Mouse (Mus musculus) ES-Bruce4 (cell line): ENCODE measurements at regions not wholly inside any gene's neighbourhood (a gene's known extent, or its start where the extent isn't known, plus 50 kb on each side); places are given as distances from the start of the nearest gene placed in this dataset.

Experiments
- H3K27ac ChIP-seq: 2 replicates; pipeline ENCODE4 v1.5.1; 2012; ENCODE audit warnings: low read length, inconsistent platforms; ENCODE audit not compliant: insufficient read depth
- H3K27me3 ChIP-seq: 2 replicates; pipeline ENCODE4 v1.6.1; 2012; ENCODE audit warnings: mild to moderate bottlenecking, low read length, inconsistent platforms; ENCODE audit not compliant: control insufficient read depth, poor library complexity, insufficient read depth, severe bottlenecking
- H3K36me3 ChIP-seq: 2 replicates; pipeline ENCODE4 v1.6.1; 2012; ENCODE audit warnings: inconsistent platforms, mild to moderate bottlenecking, low read length, moderate library complexity; ENCODE audit not compliant: control insufficient read depth, poor library complexity, insufficient read depth, severe bottlenecking
- H3K4me1 ChIP-seq: one replicate; pipeline ENCODE4 v1.8.1; 2011; ENCODE audit warnings: low read length; ENCODE audit not compliant: control insufficient read depth, insufficient read depth
- H3K4me3 ChIP-seq: 2 replicates; pipeline ENCODE4 v1.5.1; 2011; ENCODE audit warnings: low read depth, mild to moderate bottlenecking, low read length
- H3K9ac ChIP-seq: 2 replicates; pipeline ENCODE4 v1.6.1; 2012; ENCODE audit warnings: low read depth, mild to moderate bottlenecking, inconsistent platforms; ENCODE audit not compliant: poor library complexity, severe bottlenecking
- H3K9me3 ChIP-seq: replicated peaks from 2 replicates; pipeline ENCODE4 v1.6.1; 2012; ENCODE audit warnings: mild to moderate bottlenecking, low read length, inconsistent platforms; ENCODE audit not compliant: control insufficient read depth, poor library complexity, insufficient read depth, severe bottlenecking
- CTCF ChIP-seq: IDR thresholded peaks from one replicate; pipeline ENCODE4 v1.8.1; 2011; ENCODE audit warnings: low read depth, low read length
- EP300 ChIP-seq: IDR thresholded peaks from 2 replicates; pipeline ENCODE4 v1.6.1; 2011; ENCODE audit warnings: low read depth, low read length; ENCODE audit not compliant: insufficient read depth
- POLR2A ChIP-seq: IDR thresholded peaks from one replicate; pipeline ENCODE4 v1.8.1; 2011; ENCODE audit warnings: low read length; ENCODE audit not compliant: insufficient read depth

- H3K4me3 ChIP-seq = no peak overlapping the region
- H3K9ac ChIP-seq = no peak overlapping the region
- no peaks in the 10 kb centered on the region for H3K9me3 ChIP-seq
- no peak overlapping the region for H3K27ac ChIP-seq
- no peaks in the 10 kb centered on the region for H3K27me3 ChIP-seq
- H3K4me1 ChIP-seq = no peaks in the 10 kb centered on the region
- TF ChIP-seq EP300 (no peak), CTCF (no peak), POLR2A (no peak)
- H3K36me3 ChIP-seq = no peaks in the 10 kb centered on the region
Observed at GRCm38 (mm10) chr10:67771796-67772195, 140.7 kb downstream of the Zfp365 start.

- no peaks in the 10 kb centered on the region for H3K27me3 ChIP-seq
- no peaks in the 10 kb centered on the region for H3K36me3 ChIP-seq
- no peaks in the 10 kb centered on the region for H3K9me3 ChIP-seq
- H3K9ac ChIP-seq = no peak overlapping the region
- no peak for TF ChIP-seq EP300
- peak; percentile 92 for TF ChIP-seq CTCF
- no peaks in the 10 kb centered on the region for H3K4me1 ChIP-seq
- H3K27ac ChIP-seq = no peak overlapping the region
- no peak overlapping the region for H3K4me3 ChIP-seq
Observed at GRCm38 (mm10) chr10:67766099-67766498, 146.4 kb downstream of the Zfp365 start.

GRCm38 (mm10) chr10:67760424-67760823 lies 152.0 kb downstream of the Zfp365 start:
- Histone ChIP-seq H3K27ac (no peak overlapping the region), H3K4me1 (no peaks in the 10 kb centered on the region), H3K4me3 (no peak overlapping the region), H3K9ac (no peak overlapping the region), H3K9me3 (no peaks in the 10 kb centered on the region), H3K27me3 (no peaks in the 10 kb centered on the region), H3K36me3 (no peaks in the 10 kb centered on the region)
- TF ChIP-seq CTCF (no peak), EP300 (no peak), POLR2A (no peak)

- no peaks in the 10 kb centered on the region for H3K9me3 ChIP-seq
- H3K27me3 ChIP-seq = no peaks in the 10 kb centered on the region
- H3K27ac ChIP-seq = no peak overlapping the region
Observed at GRCm38 (mm10) chr10:67748121-67748520, 164.3 kb downstream of the Zfp365 start.

GRCm38 (mm10) chr10:67747461-67747860 lies 165.0 kb downstream of the Zfp365 start:
- Histone ChIP-seq H3K36me3 (no peaks in the 10 kb centered on the region), H3K27ac (no peak overlapping the region), H3K27me3 (no peaks in the 10 kb centered on the region), H3K4me3 (no peak overlapping the region), H3K4me1 (no peaks in the 10 kb centered on the region), H3K9me3 (no peaks in the 10 kb centered on the region), H3K9ac (no peak overlapping the region)
- no peak for TF ChIP-seq POLR2A
- TF ChIP-seq CTCF = no peak
- TF ChIP-seq EP300 = no peak

More at GRCm38 (mm10) chr10:67748121-67748520, 164.3 kb downstream of the Zfp365 start:
- Histone ChIP-seq H3K9ac (no peak overlapping the region), H3K4me3 (no peak overlapping the region), H3K4me1 (no peaks in the 10 kb centered on the region), H3K36me3 (no peaks in the 10 kb centered on the region)
- no peak for TF ChIP-seq CTCF
- no peak for TF ChIP-seq EP300

DNA sequence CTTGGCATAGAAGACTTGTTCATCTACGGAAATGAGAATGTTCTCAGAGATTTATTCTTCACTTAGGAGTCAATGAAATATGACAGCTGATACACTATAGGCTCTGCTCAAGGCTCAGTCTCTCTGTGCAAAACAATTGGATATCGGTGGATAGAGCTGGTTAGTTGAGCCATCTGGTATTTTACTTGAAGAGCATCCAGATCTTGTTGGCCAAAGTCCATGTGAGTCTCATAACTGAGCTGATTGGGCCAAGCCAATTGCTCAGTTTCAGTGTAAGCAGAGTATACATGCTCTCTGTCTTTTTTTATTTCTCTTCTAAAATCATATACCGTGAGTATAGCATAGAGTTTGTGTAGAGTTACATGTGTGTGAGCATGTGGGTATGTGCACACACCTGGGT lies 166.3 kb downstream of the Zfp365 start:
- no peak overlapping the region for H3K27ac ChIP-seq
- H3K27me3 ChIP-seq = no peaks in the 10 kb centered on the region
- no peaks in the 10 kb centered on the region for H3K4me1 ChIP-seq
- no peak overlapping the region for H3K9ac ChIP-seq
- TF ChIP-seq CTCF (no peak), EP300 (no peak), POLR2A (no peak)
- H3K9me3 ChIP-seq = no peaks in the 10 kb centered on the region
- no peaks in the 10 kb centered on the region for H3K36me3 ChIP-seq
- H3K4me3 ChIP-seq = no peak overlapping the region
